Mouse (Mus musculus): ENCODE data around the gene Timm10b. TPM values are rescaled to one million over a fixed set of nuclear protein-coding genes. Genes with fewer than 3 reads are reported as not detected.

Gene Timm10b
- total and polyA plus RNA-seq, 3 experiments, result 86.2 to 103 (median 99.3) TPM

DNA sequence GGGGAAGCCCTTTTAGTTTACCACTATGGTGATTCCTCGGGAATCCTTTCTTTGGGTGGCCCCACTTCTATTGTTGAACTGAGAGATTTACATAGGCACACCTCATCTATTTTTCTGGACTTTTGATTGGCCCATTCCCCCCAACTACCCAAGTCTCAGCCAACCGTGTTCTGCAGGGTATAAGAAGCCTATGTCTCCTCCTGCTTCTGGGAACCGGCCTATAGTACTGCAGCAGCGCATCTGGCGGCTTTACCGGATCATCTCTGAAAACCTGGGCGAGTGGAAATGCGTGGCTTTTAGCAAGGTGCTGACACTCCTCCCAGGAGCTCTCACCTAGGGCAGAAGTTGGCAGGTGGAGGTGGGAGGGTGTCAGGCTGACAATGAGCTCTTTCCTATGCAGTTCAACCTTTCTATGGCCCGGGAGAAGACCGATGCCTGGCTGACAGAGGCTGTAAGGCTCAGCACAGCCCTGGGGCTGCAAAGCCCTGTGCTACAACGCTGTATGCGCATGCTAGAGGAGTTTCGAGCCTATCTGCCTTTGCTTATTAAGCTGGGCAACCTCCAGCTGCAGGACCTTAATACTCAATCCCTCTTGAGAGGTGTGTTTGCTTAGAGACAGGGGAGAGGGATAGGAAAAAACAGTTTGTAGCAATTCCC is 45.8 kb downstream of the Timm10b start:
- dilution Hi-C loops (cut with MboI; ENCODE audit: extremely low pct_ligation_motif_present, extremely low pct_unique_long_range_greater_than_20kb, low sequenced_read_pairs) (no loop called here), in situ Hi-C loops (cut with MboI; ENCODE audit: low pct_ligation_motif_present, low pct_unique_long_range_greater_than_20kb, low sequenced_read_pairs) (no loop called here)
- Histone ChIP-seq H3K9me3 (replicated peaks; ENCODE audit: low read length) (no peaks in the 10 kb centered on the region), H3K4me3 (replicated peaks in 1 of 3; ENCODE audit: low read depth in 2 of 3, low read length in 2 of 3, poor library complexity in 1 of 3) (no peak overlapping the region), H3K79me2 (replicated peaks; ENCODE audit: control insufficient read depth, extremely low read depth, insufficient read depth, poor library complexity, severe bottlenecking) (no peaks in the 10 kb centered on the region), H3K27ac (ENCODE audit: insufficient read depth, low read depth) (no peak overlapping the region), H3K27me3 (replicated peaks) (no peaks in the 10 kb centered on the region), H3K9ac (ENCODE audit: insufficient read depth, low read depth) (no peak overlapping the region), H3K4me1 (ENCODE audit: control insufficient read depth in 1 of 2, insufficient read depth in 2 of 2) (peaks cover 0 to 2% of the 10 kb centered on the region in 2 experiments; a peak in 1 of 4 replicates), H3K36me3 (replicated peaks in 1 of 2; ENCODE audit: control insufficient read depth in 1 of 2, insufficient read depth in 1 of 2, low read length in 1 of 2) (no peaks in the 10 kb centered on the region), H3K4me2 (ENCODE audit: insufficient read depth, low read depth, poor library complexity, severe bottlenecking) (no peak overlapping the region)
- DNase-seq (ENCODE audit: extremely low read depth), result no peak
- no peak for TF ChIP-seq GABPA (IDR thresholded peaks at IDR 0.05; ENCODE audit: insufficient replicate concordance, low read depth, low read length)
- TF ChIP-seq TBP (conservative IDR thresholded peaks at IDR 0.05; ENCODE audit: low read depth, low read length), result no peak
- TF ChIP-seq HCFC1 (IDR thresholded peaks at IDR 0.05; ENCODE audit: low read depth, low read length), result no peak
- TF ChIP-seq NELFE (IDR thresholded peaks at IDR 0.05; ENCODE audit: low read depth, low read length), result no peak
- TF ChIP-seq POLR2AphosphoS2 (IDR thresholded peaks at IDR 0.05; ENCODE audit: low read depth, low read length), result no peak
- TF ChIP-seq CHD2 (IDR thresholded peaks at IDR 0.05; ENCODE audit: low read length), result no peak
- TF ChIP-seq MXI1 (IDR thresholded peaks at IDR 0.05; ENCODE audit: low read depth, low read length), result no peak
- no peak for TF ChIP-seq RAD21 (IDR thresholded peaks at IDR 0.05; ENCODE audit: low read depth, low read length)
- no peak for TF ChIP-seq USF1 (IDR thresholded peaks at IDR 0.05; ENCODE audit: low read depth, low read length)
- TF ChIP-seq MYC (IDR thresholded peaks at IDR 0.05; ENCODE audit: low read depth, low read length), result no peak
- TF ChIP-seq MAX (IDR thresholded peaks at IDR 0.05; ENCODE audit: low read length), result no peak
- no peak for TF ChIP-seq RCOR1 (conservative IDR thresholded peaks at IDR 0.05; ENCODE audit: low read depth, low read length)

GRCm38 (mm10) chr7:105690875-105691274 is 51.0 kb downstream of the Timm10b start:
- H3K79me2 ChIP-seq (replicated peaks; ENCODE audit: control insufficient read depth, extremely low read depth, insufficient read depth, poor library complexity, severe bottlenecking), result no peaks in the 10 kb centered on the region
- H3K27me3 ChIP-seq (replicated peaks), result no peaks in the 10 kb centered on the region
- no peak overlapping the region for H3K27ac ChIP-seq (ENCODE audit: insufficient read depth, low read depth)

More at GRCm38 (mm10) chr7:105690875-105691274, 51.0 kb downstream of the Timm10b start:
- H3K9me3 ChIP-seq (replicated peaks; ENCODE audit: low read length), result no peaks in the 10 kb centered on the region
- TF ChIP-seq IRF4 (IDR thresholded peaks at IDR 0.05; ENCODE audit: low read depth, low read length), result 0 out of 2 replicates have a peak, but pooled peaks have one; percentile 13
- no peak for TF ChIP-seq ETS1 (conservative IDR thresholded peaks at IDR 0.05; ENCODE audit: low read depth, low read length)
- no peak overlapping the region for H3K4me2 ChIP-seq (ENCODE audit: insufficient read depth, low read depth, poor library complexity, severe bottlenecking)
- no peak overlapping the region for H3K9ac ChIP-seq (ENCODE audit: insufficient read depth, low read depth)
- no peak overlapping the region for H3K4me3 ChIP-seq (replicated peaks in 1 of 3; ENCODE audit: low read depth in 2 of 3, low read length in 2 of 3, poor library complexity in 1 of 3)
- H3K4me1 ChIP-seq (ENCODE audit: control insufficient read depth in 1 of 2, insufficient read depth in 2 of 2), result peaks cover 0 to 8% of the 10 kb centered on the region in 2 experiments; a peak in 2 of 4 replicates
- dilution Hi-C loops (cut with MboI; ENCODE audit: extremely low pct_ligation_motif_present, extremely low pct_unique_long_range_greater_than_20kb, low sequenced_read_pairs), result no loop called here
- H3K36me3 ChIP-seq (replicated peaks in 1 of 2; ENCODE audit: control insufficient read depth in 1 of 2, insufficient read depth in 1 of 2, low read length in 1 of 2), result no peaks in the 10 kb centered on the region
- peak; percentile 18 for DNase-seq (ENCODE audit: extremely low read depth)
- in situ Hi-C loops (cut with MboI; ENCODE audit: low pct_ligation_motif_present, low pct_unique_long_range_greater_than_20kb, low sequenced_read_pairs), result no loop called here

Other genes starting within 250 kb of the Timm10b start
- gene Fam160a2, start 240.0 kb upstream of the Timm10b start, total RNA-seq (2012; rRNA removed), result 5.9 TPM in 2 replicates
- gene Fam160a2, start 240.0 kb upstream of the Timm10b start, total RNA-seq (2014; rRNA removed), result 3.1 and 3.5 TPM in 2 replicates
- gene Fam160a2, start 240.0 kb upstream of the Timm10b start, polyA plus RNA-seq (2012; ENCODE audit: insufficient read length, low read depth), result 6.2 and 7.2 TPM in 2 replicates
- not detected in 2 replicates for gene Cnga4, start 235.5 kb upstream of the Timm10b start, total RNA-seq (2012; rRNA removed)
- gene Cnga4, start 235.5 kb upstream of the Timm10b start, total RNA-seq (2014; rRNA removed), result not detected in 2 replicates
- gene Cnga4, start 235.5 kb upstream of the Timm10b start, polyA plus RNA-seq (2012; ENCODE audit: insufficient read length, low read depth), result not detected in 2 replicates
- not detected in 2 replicates for gene Cckbr, start 214.3 kb upstream of the Timm10b start, total RNA-seq (2012; rRNA removed)
- gene Cckbr, start 214.3 kb upstream of the Timm10b start, total RNA-seq (2014; rRNA removed), result not detected in 2 replicates
- gene Cckbr, start 214.3 kb upstream of the Timm10b start, polyA plus RNA-seq (2012; ENCODE audit: insufficient read length, low read depth), result not detected in 2 replicates
- not detected in 2 replicates for gene Cavin3, start 157.8 kb upstream of the Timm10b start, total RNA-seq (2012; rRNA removed)
- not detected in 2 replicates for gene Cavin3, start 157.8 kb upstream of the Timm10b start, total RNA-seq (2014; rRNA removed)
- not detected in 2 replicates for gene Cavin3, start 157.8 kb upstream of the Timm10b start, polyA plus RNA-seq (2012; ENCODE audit: insufficient read length, low read depth)
- gene Smpd1, start 85.7 kb upstream of the Timm10b start, total RNA-seq (2012; rRNA removed), result 19.3 and 22.5 TPM in 2 replicates
- 13.7 and 16.9 TPM in 2 replicates for gene Smpd1, start 85.7 kb upstream of the Timm10b start, total RNA-seq (2014; rRNA removed)
- gene Smpd1, start 85.7 kb upstream of the Timm10b start, polyA plus RNA-seq (2012; ENCODE audit: insufficient read length, low read depth), result 13.7 and 17.9 TPM in 2 replicates
- 1.8 and 3.2 TPM in 2 replicates for gene Apbb1, start 58.4 kb upstream of the Timm10b start, total RNA-seq (2012; rRNA removed)
- 1.2 and 3.3 TPM in 2 replicates for gene Apbb1, start 58.4 kb upstream of the Timm10b start, total RNA-seq (2014; rRNA removed)
- gene Apbb1, start 58.4 kb upstream of the Timm10b start, polyA plus RNA-seq (2012; ENCODE audit: insufficient read length, low read depth), result 1.1 and 2.1 TPM in 2 replicates
- gene Hpx, start 39.9 kb upstream of the Timm10b start, total RNA-seq (2012; rRNA removed), result not detected in 2 replicates
- not detected in 2 replicates for gene Hpx, start 39.9 kb upstream of the Timm10b start, total RNA-seq (2014; rRNA removed)
- not detected in 2 replicates for gene Hpx, start 39.9 kb upstream of the Timm10b start, polyA plus RNA-seq (2012; ENCODE audit: insufficient read length, low read depth)
- gene Trim3, start 6.5 kb upstream of the Timm10b start, total RNA-seq (2012; rRNA removed), result 3.5 and 4.7 TPM in 2 replicates
- gene Trim3, start 6.5 kb upstream of the Timm10b start, total RNA-seq (2014; rRNA removed), result 2.2 TPM in 2 replicates
- 3.5 and 4.6 TPM in 2 replicates for gene Trim3, start 6.5 kb upstream of the Timm10b start, polyA plus RNA-seq (2012; ENCODE audit: insufficient read length, low read depth)
- 50.1 and 57.7 TPM in 2 replicates for gene Arfip2, start 360 bp downstream of the Timm10b start, total RNA-seq (2012; rRNA removed)
- gene Arfip2, start 360 bp downstream of the Timm10b start, total RNA-seq (2014; rRNA removed), result 46.9 and 55.6 TPM in 2 replicates
- gene Arfip2, start 360 bp downstream of the Timm10b start, polyA plus RNA-seq (2012; ENCODE audit: insufficient read length, low read depth), result 54.8 and 71.0 TPM in 2 replicates
- gene Gm45799, start 496 bp downstream of the Timm10b start, total RNA-seq (2012; rRNA removed), result 54.4 and 78.4 TPM in 2 replicates
- 37.7 and 51.6 TPM in 2 replicates for gene Gm45799, start 496 bp downstream of the Timm10b start, total RNA-seq (2014; rRNA removed)
- gene Gm45799, start 496 bp downstream of the Timm10b start, polyA plus RNA-seq (2012; ENCODE audit: insufficient read length, low read depth), result 54.0 and 73.5 TPM in 2 replicates
- gene Dnhd1, start 10.8 kb downstream of the Timm10b start, total RNA-seq (2012; rRNA removed), result 0.04 and 0.08 TPM in 2 replicates
- 0.07 and 0.23 TPM in 2 replicates for gene Dnhd1, start 10.8 kb downstream of the Timm10b start, total RNA-seq (2014; rRNA removed)
- gene Dnhd1, start 10.8 kb downstream of the Timm10b start, polyA plus RNA-seq (2012; ENCODE audit: insufficient read length, low read depth), result 0.31 and 0.41 TPM in 2 replicates
- gene Ilk, start 96.5 kb downstream of the Timm10b start, total RNA-seq (2012; rRNA removed), result 32.4 and 32.6 TPM in 2 replicates
- gene Ilk, start 96.5 kb downstream of the Timm10b start, total RNA-seq (2014; rRNA removed), result 40.3 and 42.6 TPM in 2 replicates
- gene Ilk, start 96.5 kb downstream of the Timm10b start, polyA plus RNA-seq (2012; ENCODE audit: insufficient read length, low read depth), result 45.9 and 51.1 TPM in 2 replicates
- 28.7 and 43.7 TPM in 2 replicates for gene Rrp8, start 97.3 kb downstream of the Timm10b start, total RNA-seq (2012; rRNA removed)
- gene Rrp8, start 97.3 kb downstream of the Timm10b start, total RNA-seq (2014; rRNA removed), result 57.3 and 66.0 TPM in 2 replicates
- gene Rrp8, start 97.3 kb downstream of the Timm10b start, polyA plus RNA-seq (2012; ENCODE audit: insufficient read length, low read depth), result 84.2 and 133 TPM in 2 replicates
- 259 and 331 TPM in 2 replicates for gene Taf10, start 104.3 kb downstream of the Timm10b start, total RNA-seq (2012; rRNA removed)
- 259 and 461 TPM in 2 replicates for gene Taf10, start 104.3 kb downstream of the Timm10b start, total RNA-seq (2014; rRNA removed)
- 297 and 330 TPM in 2 replicates for gene Taf10, start 104.3 kb downstream of the Timm10b start, polyA plus RNA-seq (2012; ENCODE audit: insufficient read length, low read depth)
- gene Tpp1, start 112.2 kb downstream of the Timm10b start, total RNA-seq (2012; rRNA removed), result 25.1 and 29.9 TPM in 2 replicates
- gene Tpp1, start 112.2 kb downstream of the Timm10b start, total RNA-seq (2014; rRNA removed), result 13.8 and 19.1 TPM in 2 replicates
- 45.4 and 49.1 TPM in 2 replicates for gene Tpp1, start 112.2 kb downstream of the Timm10b start, polyA plus RNA-seq (2012; ENCODE audit: insufficient read length, low read depth)
- 0.04 TPM in 1 of 2 replicates, not detected in the other for gene Dchs1, start 147.6 kb downstream of the Timm10b start, total RNA-seq (2012; rRNA removed)
- gene Dchs1, start 147.6 kb downstream of the Timm10b start, total RNA-seq (2014; rRNA removed), result not detected in 2 replicates
- gene Dchs1, start 147.6 kb downstream of the Timm10b start, polyA plus RNA-seq (2012; ENCODE audit: insufficient read length, low read depth), result 0.03 TPM in 1 of 2 replicates, not detected in the other
- gene Mrpl17, start 171.0 kb downstream of the Timm10b start, total RNA-seq (2012; rRNA removed), result 306 and 329 TPM in 2 replicates
- 451 and 525 TPM in 2 replicates for gene Mrpl17, start 171.0 kb downstream of the Timm10b start, total RNA-seq (2014; rRNA removed)
- 379 and 399 TPM in 2 replicates for gene Mrpl17, start 171.0 kb downstream of the Timm10b start, polyA plus RNA-seq (2012; ENCODE audit: insufficient read length, low read depth)